Mouse (Mus musculus) monocyte, adult 2 months (primary cell): Measurements from ENCODE around the gene Tmem234.
A peak's percentile ranks its signal among the peaks of the same experiment; 100 is the strongest.

Experiments used
- DNase-seq, 2 experiments: peaks; one replicate each; pipeline ENCODE4 v3.0.0; 2022; ENCODE audit warnings: low spot score in 2 of 2, low read depth in 1 of 2

The Tmem234 gene

GRCm38 (mm10) chr4:129622120-129622802, 21.8 kb downstream of the Tmem234 start:
- no peak for DNase-seq

GRCm38 (mm10) chr4:129622803-129623535, 22.5 kb downstream of the Tmem234 start:
- DNase-seq: no peak

GRCm38 (mm10) chr4:129623681-129624091, 23.2 kb downstream of the Tmem234 start, which contains the start of gene Ccdc28b:
Gene Ccdc28b (minus strand): TSS chr4:129623947.
- DNase-seq: peak in 1 of 2 experiments; percentile 12

- DNase-seq: peak; percentile 68 to 74
Observed at GRCm38 (mm10) chr4:129624281-129625028, 24.0 kb downstream of the Tmem234 start.

- DNase-seq: peak; percentile 53 to 69
Observed at GRCm38 (mm10) chr4:129625029-129625370, 24.5 kb downstream of the Tmem234 start.

GRCm38 (mm10) chr4:129625496-129625895, 25.0 kb downstream of the Tmem234 start:
- DNase-seq: no peak

GRCm38 (mm10) chr4:129626035-129626434, 25.6 kb downstream of the Tmem234 start:
- no peak for DNase-seq

GRCm38 (mm10) chr4:129630944-129631343, 30.5 kb downstream of the Tmem234 start:
- no peak for DNase-seq

GRCm38 (mm10) chr4:129631867-129632266, 31.4 kb downstream of the Tmem234 start:
- no peak for DNase-seq

- no peak for DNase-seq
Observed at GRCm38 (mm10) chr4:129633852-129634251, 33.4 kb downstream of the Tmem234 start.

GRCm38 (mm10) chr4:129639221-129639620, 38.8 kb downstream of the Tmem234 start:
- no peak for DNase-seq

GRCm38 (mm10) chr4:129640101-129640637, 39.7 kb downstream of the Tmem234 start:
- no peak for DNase-seq

- peak; percentile 88 to 90 for DNase-seq
Observed at GRCm38 (mm10) chr4:129640638-129641467, 40.4 kb downstream of the Tmem234 start, which contains the start of gene Txlna. Gene Txlna (minus strand): TSS chr4:129641065.

- no peak for DNase-seq
Observed at GRCm38 (mm10) chr4:129641756-129642155, 41.3 kb downstream of the Tmem234 start.

GRCm38 (mm10) chr4:129645204-129645603, 44.7 kb downstream of the Tmem234 start:
- DNase-seq: no peak

- DNase-seq: no peak
Observed at GRCm38 (mm10) chr4:129648656-129649055, 48.2 kb downstream of the Tmem234 start.

- no peak for DNase-seq
Observed at GRCm38 (mm10) chr4:129650359-129650758, 49.9 kb downstream of the Tmem234 start.

GRCm38 (mm10) chr4:129654770-129655169, 54.3 kb downstream of the Tmem234 start:
- DNase-seq: no peak

GRCm38 (mm10) chr4:129661584-129661983, 61.1 kb downstream of the Tmem234 start:
- DNase-seq: no peak

GRCm38 (mm10) chr4:129662255-129662813, 61.9 kb downstream of the Tmem234 start:
- DNase-seq: no peak
